Mouse (Mus musculus) ES-Bruce4 (cell line): ENCODE data around the gene Vipr2.

Experiments used
- CTCF ChIP-seq: IDR thresholded peaks from one replicate; pipeline ENCODE4 v1.8.1; 2011; ENCODE audit warnings: low read depth, low read length
- EP300 ChIP-seq: IDR thresholded peaks from 2 replicates; pipeline ENCODE4 v1.6.1; 2011; ENCODE audit warnings: low read depth, low read length; ENCODE audit not compliant: insufficient read depth
- POLR2A ChIP-seq: IDR thresholded peaks from one replicate; pipeline ENCODE4 v1.8.1; 2011; ENCODE audit warnings: low read length; ENCODE audit not compliant: insufficient read depth

DNA sequence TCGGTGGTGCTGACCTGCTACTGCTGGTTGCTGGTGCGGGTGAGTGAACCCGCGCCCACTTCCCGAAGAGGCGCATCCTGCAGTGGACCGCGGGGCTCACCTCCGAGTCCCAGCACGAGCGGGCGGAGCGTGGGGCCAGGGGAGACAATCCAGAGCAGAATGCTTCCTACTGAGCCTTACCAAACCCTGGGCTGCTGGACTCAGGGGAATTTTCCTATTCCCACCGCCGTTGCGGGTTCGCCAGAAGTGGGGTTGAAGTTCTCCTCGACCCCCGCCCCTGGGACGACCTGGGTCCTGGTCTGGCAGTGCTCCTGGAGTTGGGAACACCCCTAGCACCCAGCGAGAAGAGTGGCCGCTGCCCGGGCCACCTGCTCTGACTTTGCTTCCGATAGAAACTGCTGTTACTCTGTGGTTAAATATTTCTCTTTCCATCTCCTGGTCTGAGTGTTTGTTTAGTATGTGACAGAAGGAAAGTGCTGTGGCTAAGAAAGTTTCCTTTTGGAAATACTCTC is 385 bp downstream of the Vipr2 start:
- TF ChIP-seq POLR2A (no peak), CTCF (no peak), EP300 (no peak)
